Mouse (Mus musculus) adrenal gland, adult 2 months (tissue): ENCODE data around the gene Scfd2. TPM values are rescaled to one million over a fixed set of nuclear protein-coding genes. Genes with fewer than 3 reads are reported as not detected.

Source experiments
- DNase-seq: peaks from one replicate; pipeline ENCODE4 v3.0.0; 2021
- polyA plus RNA-seq: library from polyadenylated mRNA; depleted of rRNA; stranded (reverse); fragments of >200 nt; gene quantifications from 2 replicates; pipeline ENCODE4 v1.2.3, GENCODE M21; 2012
- total RNA-seq, 2 experiments: library from RNA; stranded (reverse); gene quantifications; 2 replicates each; pipeline ENCODE4 v1.2.3; 2021

Gene Scfd2
- total and polyA plus RNA-seq, 3 experiments = 18.1 to 28.6 (median 21.6) TPM

DNA sequence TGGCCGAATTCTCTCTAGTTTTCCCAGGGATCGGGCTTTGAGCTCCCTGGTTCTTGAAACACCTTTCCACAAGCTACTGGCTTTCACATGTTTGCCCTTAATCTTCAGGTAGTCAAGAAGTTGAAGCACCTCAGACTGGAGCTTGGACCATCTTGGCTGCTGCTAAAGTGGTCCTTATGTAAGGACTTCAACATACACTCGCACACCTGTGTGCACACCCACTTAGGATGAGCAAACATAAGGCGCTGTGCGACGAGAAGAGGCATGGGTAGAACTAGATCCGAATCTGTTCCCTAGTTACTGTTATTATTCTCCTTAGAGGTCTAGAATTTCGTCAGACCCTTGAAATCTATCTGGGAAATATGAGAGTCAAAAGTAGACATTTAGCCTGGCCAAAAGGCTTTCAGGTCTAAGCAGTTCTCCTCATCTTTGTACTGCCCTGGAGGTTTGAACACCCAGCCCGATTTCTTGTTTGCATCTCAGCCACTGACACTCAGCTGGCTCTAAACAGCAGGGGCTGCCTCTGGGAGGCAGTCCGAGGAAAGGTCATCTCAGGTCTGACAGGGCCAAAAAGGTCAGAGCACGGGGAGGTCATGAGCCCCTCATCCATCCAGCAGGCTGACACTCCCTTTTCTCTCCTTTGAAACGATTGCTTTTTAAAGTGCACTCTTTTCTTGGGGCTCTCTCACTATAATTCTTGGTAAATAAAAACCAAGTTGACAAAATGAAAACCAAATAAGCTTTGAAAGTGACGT, 290.5 kb downstream of the Scfd2 start:
- no peak for DNase-seq

DNA sequence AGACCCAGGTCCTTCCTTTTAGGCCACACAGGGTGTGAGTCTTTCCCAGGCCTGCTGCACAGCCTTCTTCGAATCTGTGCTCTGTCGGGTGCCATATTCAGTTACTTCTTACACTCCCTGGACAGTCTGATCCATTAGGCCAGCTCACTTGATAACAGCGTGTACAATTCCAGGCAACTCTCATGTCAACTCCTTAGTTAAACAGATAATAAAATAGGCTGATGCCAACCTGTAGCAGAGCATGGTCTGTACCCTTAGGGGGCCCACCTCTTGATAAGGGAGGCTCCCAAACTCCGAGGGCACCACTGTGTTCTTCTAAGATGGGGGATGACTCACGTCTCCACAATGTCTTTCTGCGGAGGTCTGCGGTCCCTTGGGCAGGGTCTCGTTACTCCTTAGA, 291.3 kb downstream of the Scfd2 start:
- no peak for DNase-seq

DNA sequence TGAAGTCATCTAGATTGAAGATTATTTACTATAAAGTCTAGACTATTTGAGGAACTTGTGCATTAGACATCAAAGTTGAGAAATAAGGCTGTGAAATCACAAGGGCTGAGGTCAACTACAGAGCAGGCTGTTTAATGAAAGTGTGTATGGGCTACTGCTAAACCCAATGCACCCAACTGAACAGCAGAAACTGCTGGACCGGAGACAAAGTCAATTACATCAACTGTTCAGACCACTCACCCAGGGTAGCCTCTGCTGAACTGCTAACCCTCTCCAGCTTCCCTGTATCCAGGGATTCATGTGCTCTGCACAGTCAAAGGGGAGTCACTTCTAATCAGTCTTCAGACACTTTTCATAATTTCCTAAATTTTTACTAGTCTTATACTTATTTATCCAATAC, 292.2 kb downstream of the Scfd2 start:
- no peak for DNase-seq

DNA sequence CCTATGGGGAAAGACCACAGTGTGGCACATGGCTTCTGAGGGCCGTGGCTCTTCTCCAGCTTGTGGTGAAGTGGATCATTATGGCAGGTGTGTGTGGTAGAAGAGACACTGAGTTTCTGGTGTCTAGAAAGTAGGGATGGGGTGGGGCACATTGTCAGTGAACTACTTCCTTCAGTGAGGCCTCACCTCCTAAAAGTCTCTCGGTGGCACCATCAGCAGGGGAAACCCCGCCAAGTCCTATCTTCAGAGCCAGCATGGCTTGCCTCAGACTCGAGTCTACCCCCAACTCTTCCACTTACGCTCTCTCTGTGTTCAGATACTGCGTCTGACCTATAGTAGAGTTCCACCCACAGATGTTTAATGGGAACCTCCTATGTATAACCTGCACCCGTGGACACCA, 297.8 kb downstream of the Scfd2 start:
- DNase-seq = no peak

DNA sequence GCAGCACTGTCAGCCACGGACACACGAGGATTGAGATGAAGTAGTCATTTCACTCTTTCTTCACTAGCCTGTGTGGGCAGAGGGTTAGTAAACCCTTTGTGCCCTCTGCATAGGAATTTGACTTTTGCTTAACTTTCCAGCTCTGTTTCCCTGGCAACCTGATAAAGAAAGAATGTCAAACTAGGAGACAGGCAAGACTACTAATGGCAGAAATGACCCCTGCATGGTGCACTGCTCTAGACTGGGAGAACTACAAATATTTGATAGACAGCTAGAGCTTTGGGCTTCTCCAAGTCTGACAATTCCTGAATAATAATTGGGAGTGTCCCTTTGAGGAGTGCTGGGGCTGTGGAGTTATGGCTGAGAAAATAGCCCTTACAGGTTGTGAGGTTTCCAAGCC, 301.0 kb downstream of the Scfd2 start:
- no peak for DNase-seq

DNA sequence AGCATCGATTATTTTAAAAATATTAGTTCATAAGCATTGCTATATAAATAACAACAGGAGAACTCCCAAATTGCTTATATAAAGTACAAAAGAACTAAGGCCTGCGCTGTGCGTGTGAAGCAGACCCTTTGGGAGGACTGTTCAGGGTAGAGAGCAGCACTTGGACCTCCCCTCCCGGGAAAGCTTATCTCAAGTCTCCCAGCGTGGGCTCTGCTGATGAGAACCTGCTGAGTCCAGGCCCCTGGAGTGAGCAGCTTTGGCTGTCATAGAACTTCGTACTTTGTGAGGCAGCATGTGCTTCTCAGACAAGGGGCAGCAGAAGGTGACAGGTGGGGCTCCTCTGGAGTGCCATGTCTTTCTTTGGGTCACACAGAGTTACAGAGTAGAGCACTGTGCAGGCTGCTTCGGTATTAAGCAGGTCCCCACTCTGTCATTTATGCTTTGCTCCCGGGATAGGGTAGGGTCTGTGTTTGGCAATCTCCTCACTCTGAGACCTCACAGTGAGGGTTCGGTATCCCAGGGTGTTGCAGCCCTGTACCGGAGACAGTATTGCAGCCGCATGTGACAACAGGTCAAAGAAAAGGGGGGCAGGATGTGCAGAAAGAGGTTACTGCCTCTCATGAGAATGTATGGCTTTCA, 301.7 kb downstream of the Scfd2 start:
- no peak for DNase-seq

DNA sequence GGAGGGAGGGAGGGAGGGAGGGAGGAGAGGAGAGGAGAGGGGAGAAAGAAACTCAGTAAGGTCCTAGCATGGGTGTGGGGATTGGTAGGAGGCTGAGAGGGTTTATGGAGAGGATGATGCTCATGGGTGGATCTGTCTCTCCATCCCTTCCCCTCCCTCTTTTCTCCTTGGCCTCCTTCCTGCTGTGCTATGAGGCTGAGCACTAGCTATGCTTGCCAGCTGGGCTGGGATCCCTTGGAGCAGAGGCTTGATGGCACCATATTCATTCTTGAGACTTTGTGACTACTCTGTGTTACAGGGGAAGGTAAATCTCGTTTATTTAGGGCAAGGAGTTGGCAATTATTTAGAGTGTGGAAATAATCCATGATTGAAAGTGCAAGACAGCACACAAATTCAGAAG, 302.6 kb downstream of the Scfd2 start:
- no peak for DNase-seq

DNA sequence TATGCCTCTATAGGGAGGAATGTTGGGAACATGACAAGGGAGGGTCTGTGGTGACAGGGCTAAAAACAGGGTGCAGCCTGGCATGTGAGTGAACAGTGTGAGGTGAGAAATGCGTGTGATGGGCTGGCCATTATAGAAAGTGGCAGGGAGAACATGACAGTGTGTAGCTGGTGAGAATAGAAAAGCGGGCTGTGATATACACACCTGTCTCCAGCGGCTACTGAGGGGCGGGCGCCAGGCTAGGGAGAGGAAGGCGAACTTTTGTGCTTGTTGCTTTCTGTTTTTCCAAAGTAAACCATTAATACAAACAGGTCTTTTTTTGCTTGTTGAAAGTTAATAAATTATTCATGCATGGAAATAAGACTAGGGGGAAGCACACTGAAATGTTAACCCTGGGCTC, 304.2 kb downstream of the Scfd2 start:
- DNase-seq = no peak

DNA sequence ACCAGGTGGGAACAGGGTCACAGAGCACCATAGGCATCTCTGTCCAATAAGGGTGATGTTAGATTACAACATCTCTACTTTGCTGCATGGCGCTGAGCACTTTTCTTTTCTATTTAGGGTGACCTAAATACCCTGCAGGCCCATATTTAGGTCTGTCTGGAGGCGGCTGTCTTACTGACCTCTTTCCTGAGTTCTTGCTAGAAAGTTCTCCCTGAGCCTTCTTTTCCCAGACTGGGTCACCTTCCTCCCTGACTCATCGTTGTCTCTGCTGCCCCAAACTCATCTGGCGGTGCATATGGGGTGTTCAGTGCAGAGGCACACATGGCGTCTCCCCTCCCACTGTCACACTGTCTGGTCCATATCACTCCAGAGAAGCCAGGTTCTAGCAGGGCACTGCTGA, 305.4 kb downstream of the Scfd2 start:
- no peak for DNase-seq

DNA sequence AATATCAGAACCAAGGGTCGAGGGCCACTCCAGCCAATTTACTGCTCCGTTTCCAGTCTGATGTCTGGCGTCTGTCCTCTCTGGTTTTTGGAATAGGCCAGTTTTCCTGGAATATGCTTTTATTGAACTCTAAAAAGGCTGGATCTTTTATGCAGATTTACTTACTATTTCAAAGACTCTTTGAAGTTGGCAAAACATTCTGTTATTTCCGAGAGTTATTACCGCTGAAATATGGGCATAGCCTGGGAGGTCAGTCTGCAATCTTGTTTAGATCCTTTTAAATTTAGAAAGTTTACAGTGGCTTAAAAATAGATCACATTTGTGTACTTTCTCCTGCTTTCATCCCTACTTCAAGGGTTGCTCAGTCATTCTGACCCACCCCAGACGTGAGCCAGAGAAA, 307.1 kb downstream of the Scfd2 start:
- DNase-seq = no peak

DNA sequence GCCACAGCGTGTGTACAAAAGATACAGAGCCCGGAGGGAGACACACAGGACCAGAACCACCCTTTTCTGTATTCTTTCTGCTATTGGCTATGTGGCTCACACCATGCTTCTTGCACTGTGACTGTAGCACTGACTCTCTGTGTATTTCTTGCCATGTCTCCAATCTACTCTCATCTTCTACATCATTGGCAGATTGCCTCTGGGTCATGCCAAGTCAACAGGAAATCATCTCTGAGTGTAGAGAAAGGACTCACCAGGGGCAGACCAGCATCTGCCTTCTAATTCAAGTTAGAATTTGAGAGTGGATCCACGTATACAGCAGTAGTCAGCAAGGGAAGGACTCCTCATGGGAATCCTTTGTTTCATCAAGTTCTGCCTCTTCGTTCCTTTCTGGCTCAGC, 308.9 kb downstream of the Scfd2 start:
- DNase-seq = no peak

DNA sequence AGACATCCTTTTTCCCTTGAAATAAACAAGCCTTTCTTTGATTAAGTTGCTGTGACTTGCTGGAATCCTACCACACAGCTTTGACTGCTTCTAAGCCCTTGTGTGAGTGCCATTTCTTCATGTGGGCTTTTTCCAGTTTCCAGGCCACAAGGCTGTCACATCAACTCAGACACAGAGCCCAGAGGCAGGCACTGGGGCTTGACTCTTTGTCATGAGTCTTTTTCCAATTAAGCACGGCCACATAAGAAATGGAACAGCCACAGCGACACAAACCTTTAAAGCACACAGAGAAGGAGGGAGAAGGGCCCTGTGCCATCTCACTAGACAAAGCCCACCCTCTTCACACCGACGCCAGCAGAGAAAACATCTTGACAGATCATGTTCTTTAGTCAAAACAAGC, 313.0 kb downstream of the Scfd2 start:
- DNase-seq = no peak

DNA sequence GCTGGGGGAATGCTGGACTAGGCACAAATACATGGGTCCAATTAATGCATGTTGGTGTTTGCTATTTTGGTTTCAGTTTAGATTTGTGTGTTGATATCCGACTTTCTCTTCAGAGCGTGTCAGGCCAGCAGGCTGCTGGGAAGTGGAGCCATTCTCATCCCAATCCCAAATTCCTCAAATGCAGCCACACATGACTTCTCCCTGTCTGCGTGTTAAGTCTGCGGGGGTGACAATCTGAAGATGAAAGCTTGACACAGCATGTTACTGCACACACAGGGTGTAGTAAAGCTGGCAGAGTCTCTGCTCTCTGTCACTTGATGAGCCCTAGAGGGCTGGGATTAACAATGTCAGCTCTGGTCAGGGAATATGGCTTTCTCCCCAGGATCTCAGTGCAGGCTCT, 316.4 kb downstream of the Scfd2 start:
- DNase-seq = no peak

DNA sequence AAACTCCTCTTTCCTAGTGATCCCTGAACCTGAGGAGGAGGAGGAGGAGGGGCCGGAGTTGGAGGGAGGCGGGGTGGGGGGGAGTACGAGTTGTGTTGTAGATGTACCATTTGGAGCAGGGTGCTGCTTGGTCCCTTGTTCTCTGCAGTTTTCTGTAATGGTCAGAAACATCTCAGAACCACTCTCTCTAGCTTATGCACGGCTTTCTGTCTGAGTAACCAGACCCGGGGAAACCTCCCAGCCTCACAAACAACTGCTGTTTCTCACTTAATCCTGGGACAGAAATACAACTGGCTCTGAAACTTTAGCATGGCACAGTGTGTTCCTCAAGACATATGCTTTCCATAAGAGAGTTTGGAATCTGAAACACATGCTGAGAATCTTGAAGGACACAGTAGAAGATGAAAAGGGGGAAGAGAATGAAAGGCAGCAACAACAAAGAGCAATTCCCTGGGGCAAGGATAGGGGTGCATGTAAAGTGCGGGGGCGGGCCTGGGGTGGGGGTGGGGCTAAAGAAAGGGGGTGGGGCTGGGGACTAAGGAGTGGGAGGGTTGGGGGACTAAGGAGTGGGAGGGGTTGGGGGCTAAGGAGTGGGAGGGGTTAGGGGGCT, 317.0 kb downstream of the Scfd2 start:
- no peak for DNase-seq

DNA sequence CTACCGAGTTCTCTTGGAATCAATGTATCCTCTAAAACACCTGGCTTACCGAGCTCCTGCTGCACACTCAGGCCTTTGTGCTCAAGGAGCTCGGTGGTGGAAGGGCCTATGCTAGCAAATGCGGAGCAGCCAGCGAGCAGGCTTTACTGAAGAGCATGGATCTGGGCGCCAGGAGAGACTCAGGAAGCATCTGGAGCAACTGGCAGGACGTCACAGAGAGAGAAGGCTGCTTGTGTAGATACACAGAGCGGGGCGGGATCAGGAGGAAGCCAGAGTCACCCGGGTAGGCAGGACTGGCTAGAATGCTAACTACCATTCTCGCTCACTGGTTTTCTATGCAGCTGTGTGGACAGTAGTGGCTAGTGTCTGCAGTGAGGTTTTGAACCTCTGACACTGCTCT, 320.2 kb downstream of the Scfd2 start:
- no peak for DNase-seq

DNA sequence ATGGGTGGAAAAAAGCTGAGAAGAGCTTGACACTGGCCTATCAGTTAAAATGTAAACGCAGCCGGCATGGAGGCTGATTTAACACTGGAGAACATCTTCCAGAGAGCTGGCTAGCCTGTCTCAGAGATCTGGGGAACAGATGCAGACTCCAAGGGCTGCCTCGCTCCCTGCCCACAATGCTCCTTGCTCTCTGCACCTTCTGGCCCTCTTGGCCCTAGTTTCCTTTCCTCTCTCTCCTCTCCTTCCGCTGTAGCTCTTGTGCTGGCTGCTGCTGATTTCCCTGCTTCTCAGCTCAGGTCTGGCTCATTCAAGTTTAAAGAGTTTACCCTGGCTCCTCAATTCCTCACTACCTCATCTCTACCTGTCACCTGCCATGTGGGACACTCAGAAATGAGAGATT, 321.9 kb downstream of the Scfd2 start:
- DNase-seq = no peak

DNA sequence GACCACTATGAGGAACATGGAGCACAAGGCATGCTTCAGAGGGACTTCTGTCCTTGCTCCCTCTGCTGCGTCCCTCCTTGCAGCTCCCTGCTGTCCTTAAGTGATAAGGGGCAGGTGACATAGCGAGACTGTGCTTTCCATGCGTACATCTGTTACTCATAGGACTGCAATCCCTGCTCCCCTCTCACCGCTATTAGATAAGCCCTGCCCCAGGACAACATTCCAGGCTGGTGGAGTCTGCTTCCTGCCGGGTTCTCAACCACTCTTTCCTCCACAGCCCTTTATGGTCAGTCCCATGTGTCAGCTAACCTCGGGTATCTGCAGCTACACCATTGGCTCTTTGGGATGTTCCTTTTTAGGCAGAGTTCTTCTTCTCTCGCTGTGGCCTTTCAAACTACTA, 323.1 kb downstream of the Scfd2 start:
- no peak for DNase-seq

DNA sequence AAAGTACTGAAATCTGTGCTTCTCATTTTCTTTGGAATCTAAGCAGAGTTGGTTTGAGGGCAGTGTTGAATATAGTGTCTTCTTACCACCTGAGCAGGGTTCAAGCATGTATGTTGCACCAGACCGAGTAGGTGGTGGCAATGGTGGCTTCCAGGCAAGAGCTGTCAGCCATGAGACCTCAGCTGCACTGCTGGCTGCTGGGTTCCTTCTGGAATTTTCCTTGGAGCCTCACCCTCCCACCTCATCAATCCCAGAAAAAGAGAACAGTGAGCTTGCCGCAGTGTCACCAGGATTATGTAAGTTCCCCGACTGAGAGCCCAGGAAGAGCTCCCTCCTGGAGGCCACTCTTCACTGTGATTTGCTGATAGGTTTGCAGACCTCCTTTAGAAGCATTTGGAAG, 324.4 kb downstream of the Scfd2 start:
- DNase-seq = no peak

DNA sequence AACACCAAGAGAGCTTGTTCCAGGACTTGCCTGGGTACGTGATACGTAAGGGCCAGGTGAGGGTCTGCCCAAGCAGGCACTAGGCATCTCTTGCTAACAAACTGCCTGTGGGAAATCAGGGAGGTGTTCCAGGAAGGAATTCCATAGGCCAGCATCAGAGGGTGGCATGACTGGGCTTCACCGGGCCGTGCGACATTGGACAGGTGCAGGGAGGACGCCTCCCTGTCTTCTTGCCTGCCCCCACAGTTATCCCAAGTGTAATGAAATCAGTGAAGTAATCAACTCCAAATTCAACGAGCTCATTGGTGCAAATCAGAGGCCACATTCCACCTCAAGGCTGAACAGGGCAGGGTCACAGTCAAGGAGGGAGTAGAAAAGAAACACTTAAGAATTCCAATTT, 324.9 kb downstream of the Scfd2 start:
- DNase-seq = no peak

DNA sequence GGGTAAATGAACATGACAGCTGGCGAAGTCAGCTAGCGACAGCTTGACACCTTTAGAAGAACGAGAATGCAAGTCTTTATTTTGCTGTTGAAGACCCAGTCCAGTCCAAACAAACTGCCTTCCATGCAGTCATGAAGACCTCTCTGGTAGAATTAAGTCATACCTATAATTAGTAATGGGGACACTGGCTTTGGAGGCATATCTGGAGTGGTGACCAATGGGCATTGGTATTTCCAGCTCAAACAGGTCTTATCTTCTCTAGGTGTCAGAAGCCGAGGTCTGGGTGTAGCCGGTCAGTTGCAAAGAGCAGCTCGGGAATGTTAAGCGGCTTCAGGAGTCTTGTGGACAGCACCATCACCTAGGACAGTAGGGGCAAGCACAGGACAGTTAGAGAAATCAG, 325.5 kb downstream of the Scfd2 start:
- no peak for DNase-seq

DNA sequence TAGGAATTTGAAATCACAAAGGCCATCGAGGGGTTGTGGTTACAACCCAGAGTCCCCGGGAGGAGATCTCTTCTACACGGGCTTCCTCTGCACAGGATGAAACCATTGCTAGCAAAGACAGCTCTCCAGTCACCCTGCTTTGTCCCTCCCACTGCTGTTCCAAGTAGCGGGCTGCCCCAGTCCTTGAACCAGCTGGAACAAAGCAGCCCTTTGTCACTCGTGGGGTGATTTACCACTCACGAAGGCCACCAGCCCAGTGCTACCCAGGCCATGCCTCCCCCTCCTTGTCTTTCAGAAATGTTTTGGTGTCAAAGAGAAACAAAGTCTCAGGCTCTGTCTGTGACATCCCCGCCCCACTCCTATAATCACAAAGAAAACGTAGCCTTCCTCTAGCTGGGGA, 326.1 kb downstream of the Scfd2 start:
- DNase-seq = peak; percentile 80

DNA sequence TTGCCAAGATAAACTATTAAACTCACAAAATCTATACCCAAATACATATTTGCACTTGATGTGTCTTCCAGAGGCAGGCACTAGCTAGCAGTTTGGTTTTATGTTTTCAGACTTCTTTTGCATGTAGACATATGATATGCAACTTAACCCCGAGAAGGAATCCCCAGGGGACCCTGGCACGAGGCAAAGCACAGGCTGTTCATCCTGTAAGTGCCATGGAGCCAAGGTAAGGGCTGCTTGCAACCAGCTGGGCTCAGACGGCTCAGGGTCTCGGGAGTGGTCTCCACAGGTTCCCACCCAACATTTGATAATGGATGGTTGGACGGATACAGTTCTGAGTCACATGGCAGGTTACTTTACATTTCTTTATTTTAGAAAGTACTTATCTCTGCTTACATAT, 327.1 kb downstream of the Scfd2 start:
- no peak for DNase-seq

DNA sequence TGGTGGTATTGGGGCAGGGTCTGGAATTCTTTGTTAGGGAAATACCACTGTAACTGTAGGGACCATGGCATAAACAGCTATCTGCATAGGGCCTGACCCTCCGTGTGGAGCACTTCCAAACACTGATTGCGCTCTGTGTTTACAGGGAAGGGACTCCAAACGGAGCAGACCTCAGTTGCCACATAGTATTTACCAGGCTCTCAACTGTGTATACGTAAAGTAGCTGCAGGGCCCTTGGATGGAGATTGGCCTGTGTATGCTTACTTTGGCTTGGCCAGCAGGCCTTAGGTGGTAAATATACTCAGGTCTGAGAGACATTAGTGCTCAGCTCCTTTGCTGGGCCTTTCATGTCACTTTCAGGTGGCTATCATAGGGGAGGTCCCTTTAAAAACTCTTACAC, 329.0 kb downstream of the Scfd2 start:
- DNase-seq = no peak
